Mouse (Mus musculus) liver, adult 2 months (tissue): ENCODE data around the gene Gm49776.
"Not testable (repeated sequence)": the region's sequence is repeated elsewhere in the genome, so short reads cannot be mapped to it uniquely, and the experiment has no call there.

Experiments used
- CTCF ChIP-seq: fragments of 200-500 bp; IDR thresholded peaks from 2 replicates; pipeline ENCODE4 v1.5.1; 2011; ENCODE audit warnings: low read depth, low read length, control low read depth
- POLR2A ChIP-seq: fragments of 200-500 bp; IDR thresholded peaks from 2 replicates; pipeline ENCODE4 v1.6.1; 2011; ENCODE audit warnings: low read length, control low read depth; ENCODE audit not compliant: insufficient read depth; ENCODE audit errors: extremely low read depth

- TF ChIP-seq CTCF, POLR2A: not testable (repeated sequence)
Observed at GRCm38 (mm10) chr16:18195561-18195960, 62.6 kb downstream of the Gm49776 start.
